Mouse (Mus musculus): ENCODE data around the gene Fscn3. TPM values are rescaled to one million over a fixed set of nuclear protein-coding genes. Genes with fewer than 3 reads are reported as not detected.
A peak's percentile ranks its signal among the peaks of the same experiment; 100 is the strongest.

Fscn3 gene
- polyA plus RNA-seq, 1 experiment from 2014 or later, result not detected

- no peak for DNase-seq (ENCODE audit: low spot score)
- Histone ChIP-seq H3K9me3 (replicated peaks) (no peaks in the 10 kb centered on the region), H3K27me3 (ENCODE audit: low read depth, poor library complexity, severe bottlenecking) (no peaks in the 10 kb centered on the region), H3K4me3 (no peak overlapping the region), H3K36me3 (peaks cover 56% of the 10 kb centered on the region), H3K27ac (replicated peaks) (no peak overlapping the region), H3K4me1 (peaks cover 30% of the 10 kb centered on the region)
- 94% methylated on average over 14 of the region's 14 CpGs for WGBS
Measured at GRCm38 (mm10) chr6:28418449-28418848, 9.1 kb upstream of the Fscn3 start.

DNA sequence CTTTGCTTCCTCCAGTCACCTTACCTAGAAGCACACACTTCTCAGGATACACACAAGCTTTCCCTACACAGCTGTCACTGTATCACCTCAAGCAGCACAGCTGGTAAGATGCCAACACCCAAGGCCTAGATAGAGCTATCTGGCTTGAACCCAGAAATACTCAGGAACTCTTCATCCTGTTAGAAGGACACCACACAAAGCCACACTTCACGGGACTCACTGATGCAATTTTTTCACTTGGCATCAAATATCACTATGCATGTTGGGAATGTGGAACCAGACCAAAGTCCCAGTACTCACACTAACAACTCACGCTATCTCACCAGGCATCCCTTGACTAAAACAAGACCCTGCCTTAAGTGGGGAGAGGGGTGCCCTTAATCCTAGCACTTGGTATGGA, 7.9 kb upstream of the Fscn3 start:
- Histone ChIP-seq H3K36me3 (peaks cover 49% of the 10 kb centered on the region), H3K27ac (replicated peaks) (no peak overlapping the region), H3K4me3 (peak overlapping the region; percentile 92; the same call in 1 of the 2 replicates), H3K27me3 (ENCODE audit: low read depth, poor library complexity, severe bottlenecking) (no peaks in the 10 kb centered on the region), H3K4me1 (peaks cover 38% of the 10 kb centered on the region), H3K9me3 (replicated peaks) (no peaks in the 10 kb centered on the region)
- DNase-seq (ENCODE audit: low spot score), result no peak
- 88% methylated on average over 2 of the region's 2 CpGs for WGBS

DNA sequence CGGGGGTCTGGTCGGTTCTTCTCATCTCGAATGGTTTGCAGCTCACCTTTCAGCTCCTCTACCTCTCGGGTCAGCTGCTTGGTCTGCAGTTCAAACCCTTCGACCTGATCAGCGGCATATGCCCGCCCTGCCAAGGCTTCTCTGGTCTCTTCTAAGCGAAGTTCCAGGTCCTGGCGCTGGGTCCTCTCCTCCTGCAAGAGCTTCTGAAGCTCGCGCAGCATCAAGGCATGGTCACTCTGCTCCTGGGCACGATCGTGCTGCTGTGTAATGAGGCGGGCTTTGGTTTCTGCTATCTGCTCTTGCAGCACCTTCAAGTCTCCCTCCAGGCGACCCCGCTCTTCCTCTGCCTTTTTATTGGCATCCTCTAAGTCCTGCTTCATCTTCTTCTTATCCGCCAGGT, 7.2 kb upstream of the Fscn3 start:
- Histone ChIP-seq H3K27ac (replicated peaks) (no peak overlapping the region), H3K4me3 (peak overlapping the region; percentile 92), H3K36me3 (peaks cover 48% of the 10 kb centered on the region), H3K27me3 (ENCODE audit: low read depth, poor library complexity, severe bottlenecking) (no peaks in the 10 kb centered on the region), H3K9me3 (replicated peaks) (no peaks in the 10 kb centered on the region), H3K4me1 (peaks cover 43% of the 10 kb centered on the region)
- no peak for DNase-seq (ENCODE audit: low spot score)
- WGBS, result 84% methylated on average over 17 of the region's 17 CpGs

DNA sequence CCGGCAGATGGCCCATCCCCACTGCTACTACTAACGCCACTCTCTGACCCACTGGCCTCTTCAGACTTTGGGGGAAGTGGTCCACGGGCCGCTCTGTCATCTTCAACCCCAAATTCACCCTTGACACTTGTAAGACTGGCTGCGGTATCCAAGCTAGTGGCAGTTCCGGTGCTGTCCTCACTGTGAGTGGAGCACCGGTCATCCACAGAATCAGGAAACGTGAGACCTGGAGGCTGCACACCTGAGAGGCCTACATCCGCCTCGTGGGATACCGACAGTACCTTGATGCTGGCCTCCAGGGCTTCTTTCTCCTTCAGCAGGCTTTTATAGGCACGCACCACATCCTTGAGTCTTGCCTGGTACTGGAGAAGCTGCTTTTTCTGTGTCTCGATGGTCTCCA, 6.7 kb upstream of the Fscn3 start:
- H3K9me3 ChIP-seq (replicated peaks), result no peaks in the 10 kb centered on the region
- no peaks in the 10 kb centered on the region for H3K27me3 ChIP-seq (ENCODE audit: low read depth, poor library complexity, severe bottlenecking)
- WGBS, result 25% methylated on average over 13 of the region's 13 CpGs
- no peak for DNase-seq (ENCODE audit: low spot score)
- peak overlapping the region; percentile 81 for H3K27ac ChIP-seq (replicated peaks)
- peak overlapping the region; percentile 92 for H3K4me3 ChIP-seq
- H3K36me3 ChIP-seq, result peaks cover 48% of the 10 kb centered on the region
- peaks cover 47% of the 10 kb centered on the region for H3K4me1 ChIP-seq

DNA sequence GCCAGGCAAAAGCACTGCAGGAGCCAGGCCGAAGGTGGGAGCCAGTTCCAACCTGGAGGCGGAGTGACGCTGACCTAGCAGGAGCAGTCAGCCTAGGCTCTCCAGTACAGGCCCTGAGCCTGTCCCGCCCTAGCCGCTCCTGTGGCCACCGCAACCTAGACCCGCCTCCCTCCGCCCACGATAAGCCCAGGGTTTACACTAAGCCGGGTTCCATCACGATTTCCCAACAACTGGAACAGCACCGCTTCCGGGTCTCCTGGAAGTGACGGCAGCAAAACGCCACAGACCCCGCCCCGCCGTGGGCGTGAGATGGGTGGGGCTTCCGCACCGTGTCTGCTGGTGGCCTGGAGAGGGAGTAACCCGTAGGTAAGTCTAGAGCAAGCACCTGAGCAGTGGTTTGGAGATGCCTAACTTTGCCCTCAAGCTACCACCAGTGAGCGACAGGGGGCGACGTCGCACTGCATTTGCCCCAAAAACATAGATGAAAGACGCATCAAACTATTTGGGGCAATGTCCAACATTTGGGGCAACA, 6.1 kb upstream of the Fscn3 start:
- WGBS, result under 1% methylated on average over 27 of the region's 27 CpGs
- Histone ChIP-seq H3K27ac (replicated peaks) (peak overlapping the region; percentile 81), H3K36me3 (peaks cover 48% of the 10 kb centered on the region)

GRCm38 (mm10) chr6:28422651-28423290, 4.8 kb upstream of the Fscn3 start:
- peaks cover 43% of the 10 kb centered on the region for H3K36me3 ChIP-seq
- no peak for DNase-seq (ENCODE audit: low spot score)
- WGBS, result 76% methylated on average over 15 of the region's 15 CpGs
- H3K27ac ChIP-seq (replicated peaks), result peak overlapping the region; percentile 95; the same call in 1 of the 2 replicates
- peaks cover 50% of the 10 kb centered on the region for H3K4me1 ChIP-seq
- H3K4me3 ChIP-seq, result peak overlapping the region; percentile 80
- H3K27me3 ChIP-seq (ENCODE audit: low read depth, poor library complexity, severe bottlenecking), result no peaks in the 10 kb centered on the region
- H3K9me3 ChIP-seq (replicated peaks), result no peaks in the 10 kb centered on the region

More for the DNA sequence above, 6.1 kb upstream of the Fscn3 start:
- no peaks in the 10 kb centered on the region for H3K27me3 ChIP-seq (ENCODE audit: low read depth, poor library complexity, severe bottlenecking)
- H3K9me3 ChIP-seq (replicated peaks), result no peaks in the 10 kb centered on the region
- peak overlapping the region; percentile 92 for H3K4me3 ChIP-seq
- DNase-seq (ENCODE audit: low spot score), result peak; percentile 89
- peaks cover 50% of the 10 kb centered on the region for H3K4me1 ChIP-seq

DNA sequence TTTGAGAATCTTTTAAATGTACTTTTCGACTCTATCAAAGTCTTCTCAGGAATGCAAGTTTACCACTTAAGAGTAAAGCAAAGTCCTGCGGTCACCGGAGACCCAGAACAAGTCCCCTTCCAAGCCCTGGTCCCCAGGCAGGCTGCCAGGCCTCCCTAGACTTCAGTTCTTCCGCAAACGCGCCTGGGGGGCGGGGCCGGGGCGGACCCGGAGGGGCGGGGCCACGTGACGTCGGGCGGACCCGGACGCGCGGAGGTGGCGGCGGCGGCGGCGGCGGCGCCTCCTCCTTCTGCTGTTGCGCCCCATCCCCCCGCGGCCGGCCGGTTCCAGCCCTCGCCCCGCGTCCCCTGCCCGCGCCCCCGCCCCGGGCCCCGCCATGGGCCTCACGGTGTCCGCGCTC, 4.3 kb upstream of the Fscn3 start, which contains the start of gene Arf5:
Arf5 (plus strand) TSS at position 248 of the 400 bp plus-strand sequence.
- peak; percentile 91 for DNase-seq (ENCODE audit: low spot score)
- no peaks in the 10 kb centered on the region for H3K27me3 ChIP-seq (ENCODE audit: low read depth, poor library complexity, severe bottlenecking)
- peaks cover 37% of the 10 kb centered on the region for H3K36me3 ChIP-seq
- peak within 1 kb of the TSS; percentile 95 for H3K27ac ChIP-seq (replicated peaks)
- no peaks in the 10 kb centered on the region for H3K9me3 ChIP-seq (replicated peaks)
- peak within 1 kb of the TSS; percentile 92 for H3K4me3 ChIP-seq
- peaks cover 50% of the 10 kb centered on the region for H3K4me1 ChIP-seq
- 2% methylated on average over 37 of the region's 42 CpGs for WGBS

DNA sequence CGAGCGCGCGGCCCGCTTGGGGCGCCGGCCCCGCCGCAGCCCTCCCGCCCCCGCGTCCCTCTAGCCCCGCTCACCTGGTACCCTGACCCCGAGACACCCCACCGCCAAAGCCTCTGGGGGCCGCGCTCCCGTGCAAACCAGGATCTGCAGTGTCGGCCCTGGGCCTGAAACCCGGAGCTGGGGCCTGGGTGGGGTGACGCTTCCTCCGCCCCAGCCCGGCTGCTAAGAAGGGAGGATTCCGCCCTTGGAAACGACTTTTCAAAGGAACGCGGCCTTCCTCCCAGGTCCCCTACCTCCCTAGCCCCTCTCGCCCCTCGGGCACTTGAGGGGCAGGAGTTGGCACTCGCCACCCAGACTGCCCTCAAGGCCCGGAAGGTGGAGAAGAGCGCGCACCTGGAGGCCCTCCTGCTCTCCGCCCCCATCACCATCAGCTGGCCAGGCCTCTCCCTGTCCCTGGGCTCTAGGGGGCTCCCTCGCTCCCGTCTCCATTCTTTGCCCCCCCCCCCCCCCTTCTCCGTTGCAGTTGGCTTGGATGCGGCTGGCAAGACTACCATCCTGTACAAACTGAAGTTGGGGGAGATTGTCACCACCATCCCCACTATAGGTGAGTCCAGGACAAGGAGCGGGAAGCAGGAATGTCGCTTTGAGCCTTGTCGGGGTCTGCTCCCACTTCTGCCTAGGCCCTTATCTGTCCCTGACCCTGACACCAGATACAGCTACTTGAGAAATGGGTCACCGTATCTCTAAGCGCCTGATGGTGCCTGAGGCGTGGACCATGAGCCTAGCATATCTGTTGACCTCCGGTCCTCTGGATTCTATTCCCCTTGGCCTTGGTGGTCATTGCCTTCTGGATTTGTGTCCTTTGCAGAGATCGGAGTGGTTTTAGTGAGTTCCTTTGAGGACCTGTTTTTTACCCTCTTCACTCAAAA, 3.6 kb upstream of the Fscn3 start:
- H3K27me3 ChIP-seq (ENCODE audit: low read depth, poor library complexity, severe bottlenecking), result no peaks in the 10 kb centered on the region
- H3K9me3 ChIP-seq (replicated peaks), result no peaks in the 10 kb centered on the region
- DNase-seq (ENCODE audit: low spot score), result peak; percentile 54
- peaks cover 30% of the 10 kb centered on the region for H3K36me3 ChIP-seq
- 11% methylated on average over 45 of the region's 46 CpGs for WGBS
- peaks cover 50% of the 10 kb centered on the region for H3K4me1 ChIP-seq
- H3K27ac ChIP-seq (replicated peaks), result peak overlapping the region; percentile 95
- peak overlapping the region; percentile 80 for H3K4me3 ChIP-seq

- 91% methylated on average over 6 of the region's 6 CpGs for WGBS
- Histone ChIP-seq H3K9me3 (replicated peaks) (no peaks in the 10 kb centered on the region), H3K36me3 (peaks cover 25% of the 10 kb centered on the region), H3K27ac (replicated peaks) (no peak overlapping the region), H3K4me3 (peak overlapping the region; percentile 80), H3K4me1 (peaks cover 44% of the 10 kb centered on the region), H3K27me3 (ENCODE audit: low read depth, poor library complexity, severe bottlenecking) (no peaks in the 10 kb centered on the region)
- no peak for DNase-seq (ENCODE audit: low spot score)
Measured at GRCm38 (mm10) chr6:28425019-28425418, 2.6 kb upstream of the Fscn3 start.

GRCm38 (mm10) chr6:28428290-28428689, 701 bp downstream of the Fscn3 start, which contains the start of gene Gcc1:
Gene Gcc1, minus strand, starts transcription at chr6:28428390.
- Histone ChIP-seq H3K4me3 (no peak within 1 kb of the TSS), H3K36me3 (peaks cover 25% of the 10 kb centered on the region), H3K27me3 (ENCODE audit: low read depth, poor library complexity, severe bottlenecking) (no peaks in the 10 kb centered on the region), H3K4me1 (peaks cover 20% of the 10 kb centered on the region), H3K27ac (replicated peaks) (no peak within 1 kb of the TSS), H3K9me3 (replicated peaks) (no peaks in the 10 kb centered on the region)
- no peak for DNase-seq (ENCODE audit: low spot score)
- WGBS, result 81% methylated on average over 3 of the region's 3 CpGs

GRCm38 (mm10) chr6:28429870-28430269, 2.3 kb downstream of the Fscn3 start:
- 90% methylated on average over 11 of the region's 11 CpGs for WGBS
- Histone ChIP-seq H3K4me3 (no peak overlapping the region), H3K9me3 (replicated peaks) (no peaks in the 10 kb centered on the region), H3K36me3 (peaks cover 24% of the 10 kb centered on the region), H3K27ac (replicated peaks) (no peak overlapping the region), H3K27me3 (ENCODE audit: low read depth, poor library complexity, severe bottlenecking) (no peaks in the 10 kb centered on the region), H3K4me1 (peaks cover 10% of the 10 kb centered on the region)
- no peak for DNase-seq (ENCODE audit: low spot score)

DNA sequence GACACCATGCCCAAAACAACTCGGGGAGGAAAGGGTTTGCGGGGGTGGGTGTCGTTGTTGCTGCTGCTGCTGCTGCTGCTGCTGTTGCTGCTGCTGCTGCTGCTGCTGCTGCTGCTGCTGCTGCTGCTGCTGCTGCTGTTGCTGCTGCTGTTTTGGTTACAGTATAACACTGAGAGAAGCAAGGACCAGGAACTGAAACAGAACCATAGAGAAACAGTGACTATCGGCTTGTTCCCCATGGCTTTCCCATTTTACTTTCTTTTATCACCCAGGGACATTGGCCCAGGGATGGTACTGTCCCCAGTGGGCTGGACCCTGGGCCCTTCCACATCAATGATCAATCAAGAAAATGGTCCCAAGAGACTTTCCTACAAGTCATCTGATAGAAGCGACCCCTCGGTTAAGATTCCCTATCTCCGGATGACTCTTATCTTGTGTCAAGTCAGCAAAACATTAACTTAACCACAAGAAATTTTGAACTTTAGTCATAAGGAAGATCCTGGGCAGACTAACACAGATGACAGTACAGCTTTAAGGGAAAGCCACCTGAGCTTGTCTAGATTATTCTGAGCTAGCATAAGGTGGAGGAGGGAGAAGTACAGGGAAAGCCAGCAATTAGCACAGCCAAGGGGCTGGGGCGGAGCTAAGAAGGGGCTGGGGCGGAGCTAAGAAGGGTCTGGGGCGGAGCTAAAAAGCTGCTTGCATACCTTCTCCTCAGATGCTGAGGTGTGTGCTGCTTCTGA, 3.4 kb downstream of the Fscn3 start:
- 87% methylated on average over 10 of the region's 10 CpGs for WGBS
- peaks cover 13% of the 10 kb centered on the region for H3K36me3 ChIP-seq
- no peak overlapping the region for H3K27ac ChIP-seq (replicated peaks)
- H3K27me3 ChIP-seq (ENCODE audit: low read depth, poor library complexity, severe bottlenecking), result no peaks in the 10 kb centered on the region
- H3K4me1 ChIP-seq, result peaks cover 2% of the 10 kb centered on the region; the same call in 1 of the 2 replicates
- no peaks in the 10 kb centered on the region for H3K9me3 ChIP-seq (replicated peaks)
- DNase-seq (ENCODE audit: low spot score), result no peak
- no peak overlapping the region for H3K4me3 ChIP-seq
